Mouse (Mus musculus): ENCODE measurements at regions not wholly inside any gene's neighbourhood (a gene's known extent, or its start where the extent isn't known, plus 50 kb on each side); places are given as distances from the start of the nearest gene placed in this dataset.
"Not testable (repeated sequence)": the region's sequence is repeated elsewhere in the genome, so short reads cannot be mapped to it uniquely, and the experiment has no call there.

- Histone ChIP-seq H3K27me3 (ENCODE audit: control insufficient read depth, insufficient read depth, low read length) (no peaks in the 10 kb centered on the region), H3K4me1 (ENCODE audit: control insufficient read depth, insufficient read depth) (no peaks in the 10 kb centered on the region), H3K36me3 (replicated peaks; ENCODE audit: control insufficient read depth, insufficient read depth, low read length) (no peaks in the 10 kb centered on the region), H3K4me3 (ENCODE audit: low read depth, low read length) (no peak overlapping the region), H3K4me2 (ENCODE audit: low read depth, low read length) (no peak overlapping the region), H3K27ac (ENCODE audit: low read depth) (no peak overlapping the region), H3K9me3 (replicated peaks; ENCODE audit: control insufficient read depth, low read length) (no peaks in the 10 kb centered on the region), H3K9ac (replicated peaks; ENCODE audit: low read depth, low read length) (no peak overlapping the region)
- 56% methylated on average over 4 of the region's 4 CpGs for WGBS
- TF ChIP-seq EP300 (IDR thresholded peaks at IDR 0.05; ENCODE audit: low read depth) (no peak), CTCF (IDR thresholded peaks at IDR 0.05; ENCODE audit: low read depth) (no peak)
- DNase-seq (ENCODE audit: low spot score) (no peak), ATAC-seq (ENCODE audit: insufficient read depth, low read depth) (no peak)
Measured at GRCm38 (mm10) chr9:84461441-84461840, 536.5 kb downstream of the Bckdhb start.

GRCm38 (mm10) chr9:84466741-84467140 is 541.8 kb downstream of the Bckdhb start:
- H3K9me3 ChIP-seq (replicated peaks; ENCODE audit: control insufficient read depth, low read length) = no peaks in the 10 kb centered on the region
- no peak overlapping the region for H3K4me2 ChIP-seq (ENCODE audit: low read depth, low read length)
- H3K4me1 ChIP-seq (ENCODE audit: control insufficient read depth, insufficient read depth) = no peaks in the 10 kb centered on the region
- WGBS = 11% methylated on average over 3 of the region's 3 CpGs
- H3K27ac ChIP-seq (ENCODE audit: low read depth) = no peak overlapping the region
- H3K4me3 ChIP-seq (ENCODE audit: low read depth, low read length) = no peak overlapping the region
- no peaks in the 10 kb centered on the region for H3K36me3 ChIP-seq (replicated peaks; ENCODE audit: control insufficient read depth, insufficient read depth, low read length)
- H3K9ac ChIP-seq (replicated peaks; ENCODE audit: low read depth, low read length) = no peak overlapping the region
- DNase-seq (ENCODE audit: low spot score) (peak; percentile 55), ATAC-seq (ENCODE audit: insufficient read depth, low read depth) (peak; percentile 53; the same call in 1 of the 2 replicates)
- TF ChIP-seq EP300 (IDR thresholded peaks at IDR 0.05; ENCODE audit: low read depth) (no peak), CTCF (IDR thresholded peaks at IDR 0.05; ENCODE audit: low read depth) (peak; percentile 67)
- H3K27me3 ChIP-seq (ENCODE audit: control insufficient read depth, insufficient read depth, low read length) = no peaks in the 10 kb centered on the region

- TF ChIP-seq CTCF (IDR thresholded peaks at IDR 0.05; ENCODE audit: low read depth) = no peak
- no peak for TF ChIP-seq EP300 (IDR thresholded peaks at IDR 0.05; ENCODE audit: low read depth)
- peak; percentile 28 for DNase-seq (ENCODE audit: low spot score)
- WGBS = 52% methylated on average over 4 of the region's 4 CpGs
Measured at GRCm38 (mm10) chr9:84472696-84473095, 547.8 kb downstream of the Bckdhb start.

GRCm38 (mm10) chr9:84475906-84476305 is 551.0 kb downstream of the Bckdhb start:
- H3K4me2 ChIP-seq (ENCODE audit: low read depth, low read length) = no peak overlapping the region
- no peak overlapping the region for H3K4me3 ChIP-seq (ENCODE audit: low read depth, low read length)
- no peaks in the 10 kb centered on the region for H3K36me3 ChIP-seq (replicated peaks; ENCODE audit: control insufficient read depth, insufficient read depth, low read length)
- TF ChIP-seq EP300 (IDR thresholded peaks at IDR 0.05; ENCODE audit: low read depth) (no peak), CTCF (IDR thresholded peaks at IDR 0.05; ENCODE audit: low read depth) (no peak)
- H3K9ac ChIP-seq (replicated peaks; ENCODE audit: low read depth, low read length) = no peak overlapping the region
- WGBS = 52% methylated on average over 1 of the region's 1 CpGs
- no peak for ATAC-seq (ENCODE audit: insufficient read depth, low read depth)
- H3K27me3 ChIP-seq (ENCODE audit: control insufficient read depth, insufficient read depth, low read length) = no peaks in the 10 kb centered on the region
- no peak for DNase-seq (ENCODE audit: low spot score)
- no peaks in the 10 kb centered on the region for H3K4me1 ChIP-seq (ENCODE audit: control insufficient read depth, insufficient read depth)
- H3K27ac ChIP-seq (ENCODE audit: low read depth) = no peak overlapping the region
- H3K9me3 ChIP-seq (replicated peaks; ENCODE audit: control insufficient read depth, low read length) = no peaks in the 10 kb centered on the region

More at GRCm38 (mm10) chr9:84472696-84473095, 547.8 kb downstream of the Bckdhb start:
- no peak overlapping the region for H3K4me3 ChIP-seq (ENCODE audit: low read depth, low read length)
- H3K27ac ChIP-seq (ENCODE audit: low read depth) = no peak overlapping the region
- H3K27me3 ChIP-seq (ENCODE audit: control insufficient read depth, insufficient read depth, low read length) = no peaks in the 10 kb centered on the region
- no peaks in the 10 kb centered on the region for H3K4me1 ChIP-seq (ENCODE audit: control insufficient read depth, insufficient read depth)
- H3K4me2 ChIP-seq (ENCODE audit: low read depth, low read length) = no peak overlapping the region
- no peaks in the 10 kb centered on the region for H3K36me3 ChIP-seq (replicated peaks; ENCODE audit: control insufficient read depth, insufficient read depth, low read length)
- no peak for ATAC-seq (ENCODE audit: insufficient read depth, low read depth)
- no peak overlapping the region for H3K9ac ChIP-seq (replicated peaks; ENCODE audit: low read depth, low read length)
- no peaks in the 10 kb centered on the region for H3K9me3 ChIP-seq (replicated peaks; ENCODE audit: control insufficient read depth, low read length)

- Histone ChIP-seq H3K4me1 (ENCODE audit: control insufficient read depth, insufficient read depth) (no peaks in the 10 kb centered on the region), H3K27me3 (ENCODE audit: control insufficient read depth, insufficient read depth, low read length) (no peaks in the 10 kb centered on the region), H3K9ac (replicated peaks; ENCODE audit: low read depth, low read length) (no peak overlapping the region), H3K36me3 (replicated peaks; ENCODE audit: control insufficient read depth, insufficient read depth, low read length) (no peaks in the 10 kb centered on the region), H3K4me2 (ENCODE audit: low read depth, low read length) (no peak overlapping the region), H3K4me3 (ENCODE audit: low read depth, low read length) (no peak overlapping the region), H3K9me3 (replicated peaks; ENCODE audit: control insufficient read depth, low read length) (no peaks in the 10 kb centered on the region), H3K27ac (ENCODE audit: low read depth) (no peak overlapping the region)
- WGBS = 61% methylated on average over 2 of the region's 2 CpGs
- TF ChIP-seq CTCF (IDR thresholded peaks at IDR 0.05; ENCODE audit: low read depth) = no peak
- TF ChIP-seq EP300 (IDR thresholded peaks at IDR 0.05; ENCODE audit: low read depth) = no peak
- DNase-seq (ENCODE audit: low spot score) = no peak
- ATAC-seq (ENCODE audit: insufficient read depth, low read depth) = no peak
Measured at GRCm38 (mm10) chr9:84499507-84499906, 574.6 kb downstream of the Bckdhb start.

GRCm38 (mm10) chr9:84502981-84503380 is 578.0 kb downstream of the Bckdhb start:
- ATAC-seq (ENCODE audit: insufficient read depth, low read depth); H3K4me3 ChIP-seq (ENCODE audit: low read depth, low read length); H3K27ac ChIP-seq (ENCODE audit: low read depth); H3K9ac ChIP-seq (replicated peaks; ENCODE audit: low read depth, low read length); H3K4me2 ChIP-seq (ENCODE audit: low read depth, low read length); H3K9me3 ChIP-seq (replicated peaks; ENCODE audit: control insufficient read depth, low read length); DNase-seq (ENCODE audit: low spot score); H3K27me3 ChIP-seq (ENCODE audit: control insufficient read depth, insufficient read depth, low read length); H3K36me3 ChIP-seq (replicated peaks; ENCODE audit: control insufficient read depth, insufficient read depth, low read length); H3K4me1 ChIP-seq (ENCODE audit: control insufficient read depth, insufficient read depth): not testable (repeated sequence)

Measured in heart, postnatal 0 days (tissue).